Mouse (Mus musculus): ENCODE results near the gene Insm2. TPM values are rescaled to one million over a fixed set of nuclear protein-coding genes. Genes with fewer than 3 reads are reported as not detected.
A peak's percentile ranks its signal among the peaks of the same experiment; 100 is the strongest.
"Not testable (repeated sequence)": the region's sequence is repeated elsewhere in the genome, so short reads cannot be mapped to it uniquely, and the experiment has no call there.

The Insm2 gene
- polyA plus RNA-seq (2015; fragmentation: Nextera tagmentation; extraction: Ambion mirVana): 0.09 TPM in 1 of 2 replicates, not detected in the other

GRCm38 (mm10) chr12:55598887-55599561 is at the start of gene Insm2:
Gene Insm2, plus strand, starts transcription at chr12:55599427.
- no peak within 1 kb of the TSS for H3K9ac ChIP-seq
- H3K4me3 ChIP-seq: peak within 1 kb of the TSS; percentile 44
- H3K27ac ChIP-seq: no peak within 1 kb of the TSS
- H3K4me2 ChIP-seq: peak within 1 kb of the TSS; percentile 86
- peaks cover 61% of the 10 kb centered on the region for H3K27me3 ChIP-seq
- H3K9me3 ChIP-seq: no peaks in the 10 kb centered on the region
- ATAC-seq (ENCODE audit: insufficient number of reproducible peaks, low FRiP score, low TSS enrichment, low read depth): no peak; the same call in 1 of the 2 replicates
- WGBS: 1% methylated on average over 59 of the region's 77 CpGs
- H3K4me1 ChIP-seq: peaks cover 23% of the 10 kb centered on the region
- H3K36me3 ChIP-seq: 0 out of 2 replicates have a peak, but pooled peaks cover 3% of the 10 kb centered on the region

- H3K4me2 ChIP-seq; H3K9ac ChIP-seq; H3K4me1 ChIP-seq; H3K4me3 ChIP-seq; H3K27ac ChIP-seq; H3K9me3 ChIP-seq; H3K27me3 ChIP-seq; ATAC-seq (ENCODE audit: insufficient number of reproducible peaks, low FRiP score, low TSS enrichment, low read depth); H3K36me3 ChIP-seq: not testable (repeated sequence)
- WGBS: 76% methylated on average over 6 of the region's 6 CpGs
These were observed 44.3 kb upstream of the Insm2 start for GRCm38 (mm10) chr12:55554901-55555300.

DNA sequence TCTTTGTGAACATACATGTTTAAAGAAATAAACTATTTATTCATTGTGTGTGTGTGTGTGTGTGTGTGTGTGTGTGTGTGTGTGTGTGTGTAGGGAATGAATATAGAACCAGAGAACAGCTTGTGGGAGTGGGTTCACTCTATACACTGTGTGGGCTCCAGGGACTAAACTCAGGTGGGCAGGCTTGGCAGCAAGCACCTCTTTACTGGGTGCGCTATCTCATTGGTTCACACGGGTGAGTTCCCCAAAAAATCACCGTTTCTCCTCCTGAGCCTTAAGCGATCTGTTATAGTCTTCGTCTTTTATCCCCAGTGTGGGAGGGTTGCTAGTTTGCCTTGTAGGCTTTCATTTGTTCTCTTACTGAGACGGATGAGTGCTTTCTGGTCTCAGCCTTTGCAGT is 41.4 kb upstream of the Insm2 start:
- H3K4me3 ChIP-seq: no peak overlapping the region
- ATAC-seq (ENCODE audit: insufficient number of reproducible peaks, low FRiP score, low TSS enrichment, low read depth): no peak
- no peaks in the 10 kb centered on the region for H3K4me1 ChIP-seq
- no peaks in the 10 kb centered on the region for H3K9me3 ChIP-seq
- H3K27ac ChIP-seq: no peak overlapping the region
- no peak overlapping the region for H3K4me2 ChIP-seq
- H3K9ac ChIP-seq: no peak overlapping the region
- 82% methylated on average over 6 of the region's 6 CpGs for WGBS
- H3K36me3 ChIP-seq: no peaks in the 10 kb centered on the region
- H3K27me3 ChIP-seq: no peaks in the 10 kb centered on the region

GRCm38 (mm10) chr12:55559184-55559855 is 39.9 kb upstream of the Insm2 start:
- H3K27me3 ChIP-seq: no peaks in the 10 kb centered on the region
- H3K36me3 ChIP-seq: no peaks in the 10 kb centered on the region
- no peak overlapping the region for H3K9ac ChIP-seq
- WGBS: 85% methylated on average over 12 of the region's 12 CpGs
- no peak overlapping the region for H3K4me3 ChIP-seq
- no peak overlapping the region for H3K4me2 ChIP-seq
- no peak for ATAC-seq (ENCODE audit: insufficient number of reproducible peaks, low FRiP score, low TSS enrichment, low read depth)
- no peaks in the 10 kb centered on the region for H3K9me3 ChIP-seq
- H3K4me1 ChIP-seq: no peaks in the 10 kb centered on the region
- H3K27ac ChIP-seq: no peak overlapping the region

DNA sequence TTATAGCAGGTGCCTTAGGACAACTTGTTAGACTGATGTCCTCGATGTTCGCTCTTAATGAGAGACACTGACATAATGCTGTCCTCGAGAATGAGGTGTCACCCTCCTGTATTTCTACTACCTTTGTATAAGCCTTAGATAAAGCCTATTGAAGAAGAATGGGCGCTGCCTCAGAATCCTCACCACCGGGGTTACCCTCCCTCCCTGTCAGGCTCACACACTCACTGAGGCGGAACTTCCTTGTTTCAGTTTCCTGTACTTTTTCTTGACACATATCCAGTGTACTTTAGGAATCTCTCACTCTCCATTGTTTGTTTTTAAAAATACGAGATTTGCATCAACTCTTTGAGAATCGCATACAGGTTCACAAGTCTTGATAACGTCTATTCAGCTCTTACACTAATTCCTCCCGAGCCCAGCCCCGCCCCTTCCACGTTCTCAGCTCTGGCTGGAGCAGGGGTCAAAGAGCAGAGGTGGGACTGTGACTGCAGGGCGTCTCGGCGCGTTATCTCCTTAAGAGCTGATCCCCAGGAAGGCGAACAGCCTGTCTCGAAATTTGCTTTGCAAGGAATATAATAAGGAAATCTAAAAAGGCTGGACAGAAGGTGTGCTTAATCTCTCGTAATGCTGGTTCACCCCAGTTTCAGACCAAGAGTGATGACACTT is 39.1 kb upstream of the Insm2 start:
- ATAC-seq (ENCODE audit: insufficient number of reproducible peaks, low FRiP score, low TSS enrichment, low read depth): no peak
- no peaks in the 10 kb centered on the region for H3K36me3 ChIP-seq
- H3K9ac ChIP-seq: no peak overlapping the region
- no peak overlapping the region for H3K27ac ChIP-seq
- no peaks in the 10 kb centered on the region for H3K27me3 ChIP-seq
- no peaks in the 10 kb centered on the region for H3K9me3 ChIP-seq
- no peaks in the 10 kb centered on the region for H3K4me1 ChIP-seq
- peak overlapping the region; percentile 24 for H3K4me3 ChIP-seq
- peak overlapping the region; percentile 35 for H3K4me2 ChIP-seq
- WGBS: 16% methylated on average over 19 of the region's 19 CpGs

DNA sequence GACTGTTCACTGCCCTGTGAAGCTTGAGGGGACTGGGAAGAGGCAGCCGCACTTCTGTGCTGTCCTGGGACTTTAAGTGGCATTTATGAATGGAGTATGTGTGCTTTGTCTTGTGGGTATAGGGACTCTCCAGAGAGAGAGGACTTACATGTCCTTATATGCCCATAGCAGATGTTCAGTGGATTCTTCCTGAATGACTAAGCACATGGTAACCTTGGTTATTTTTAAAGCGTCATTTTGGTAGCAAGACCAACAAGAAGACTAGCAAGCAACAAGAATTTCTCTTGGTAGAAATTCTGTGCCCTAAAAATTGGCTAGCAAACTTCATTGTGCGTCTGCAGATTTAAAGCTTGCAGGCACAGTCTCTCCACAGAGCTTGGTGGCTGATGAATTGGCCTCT is 35.5 kb upstream of the Insm2 start:
- no peak for ATAC-seq (ENCODE audit: insufficient number of reproducible peaks, low FRiP score, low TSS enrichment, low read depth)
- Histone ChIP-seq H3K36me3 (no peaks in the 10 kb centered on the region), H3K9me3 (no peaks in the 10 kb centered on the region), H3K9ac (no peak overlapping the region), H3K4me2 (no peak overlapping the region), H3K27ac (no peak overlapping the region), H3K4me3 (no peak overlapping the region), H3K27me3 (no peaks in the 10 kb centered on the region), H3K4me1 (no peaks in the 10 kb centered on the region)
- 94% methylated on average over 3 of the region's 3 CpGs for WGBS

DNA sequence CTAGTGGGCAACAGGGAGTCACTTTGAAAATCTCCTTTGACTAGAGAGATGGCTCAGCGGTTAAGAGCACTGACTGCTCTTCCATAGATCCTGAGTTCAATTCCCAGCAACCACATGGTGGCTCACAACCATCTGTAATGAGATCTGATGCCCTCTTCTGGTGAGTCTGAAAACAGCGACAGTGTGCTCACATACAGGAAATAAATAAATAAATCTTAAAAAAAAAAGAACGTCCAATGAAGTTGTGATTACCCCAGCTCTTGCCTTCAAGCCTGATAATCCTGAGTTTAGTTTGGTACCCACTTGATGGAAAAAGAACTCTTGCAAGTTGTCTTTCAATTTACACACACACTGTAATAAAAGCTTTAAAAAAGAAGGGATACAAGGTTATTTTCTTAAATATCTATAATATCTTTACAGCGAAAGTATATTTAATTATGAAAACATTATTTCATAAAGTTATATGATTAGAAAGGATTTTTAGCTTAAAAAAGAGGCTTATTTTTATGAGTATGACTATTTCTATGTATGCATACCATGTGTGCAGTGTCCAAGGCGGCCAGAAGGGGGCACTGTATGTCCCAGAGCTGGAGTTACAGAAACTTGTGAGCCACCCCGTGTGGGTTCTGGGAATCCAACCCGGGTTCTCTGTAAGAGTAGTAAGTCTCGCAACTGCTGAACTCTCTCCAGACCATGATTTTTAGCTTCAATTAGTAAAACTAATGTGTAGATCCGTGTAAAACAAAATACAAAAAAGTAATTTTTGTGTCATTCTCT is 34.9 kb upstream of the Insm2 start:
- H3K4me3 ChIP-seq: no peak overlapping the region
- H3K9ac ChIP-seq: no peak overlapping the region
- no peaks in the 10 kb centered on the region for H3K36me3 ChIP-seq
- ATAC-seq (ENCODE audit: insufficient number of reproducible peaks, low FRiP score, low TSS enrichment, low read depth): no peak
- WGBS: 85% methylated on average over 9 of the region's 9 CpGs
- no peaks in the 10 kb centered on the region for H3K4me1 ChIP-seq
- H3K27me3 ChIP-seq: no peaks in the 10 kb centered on the region
- H3K4me2 ChIP-seq: no peak overlapping the region
- no peak overlapping the region for H3K27ac ChIP-seq
- no peaks in the 10 kb centered on the region for H3K9me3 ChIP-seq

DNA sequence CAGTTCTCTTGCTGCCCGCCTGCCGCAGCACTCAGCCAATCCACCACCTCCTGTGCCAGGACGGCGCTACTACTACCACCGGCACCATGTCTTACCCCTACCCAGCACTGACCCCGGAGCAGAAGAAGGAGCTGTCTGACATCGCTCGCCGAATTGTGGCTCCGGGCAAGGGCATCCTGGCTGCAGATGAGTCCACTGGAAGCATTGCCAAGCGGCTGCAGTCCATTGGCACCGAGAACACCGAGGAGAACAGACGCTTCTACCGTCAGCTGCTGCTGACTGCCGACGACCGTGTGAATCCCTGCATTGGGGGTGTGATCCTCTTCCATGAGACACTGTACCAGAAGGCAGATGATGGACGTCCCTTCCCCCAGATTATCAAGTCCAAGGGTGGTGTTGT is 34.0 kb upstream of the Insm2 start, which contains the start of gene Aldoart2:
Gene Aldoart2, plus strand, starts transcription at position 34 of the 400 bp plus-strand sequence.
- no peak within 1 kb of the TSS for H3K4me2 ChIP-seq
- H3K27me3 ChIP-seq: no peaks in the 10 kb centered on the region
- ATAC-seq (ENCODE audit: insufficient number of reproducible peaks, low FRiP score, low TSS enrichment, low read depth): no peak
- H3K9me3 ChIP-seq: no peaks in the 10 kb centered on the region
- no peak within 1 kb of the TSS for H3K9ac ChIP-seq
- H3K27ac ChIP-seq: no peak within 1 kb of the TSS
- H3K36me3 ChIP-seq: no peaks in the 10 kb centered on the region
- H3K4me3 ChIP-seq: no peak within 1 kb of the TSS
- no peaks in the 10 kb centered on the region for H3K4me1 ChIP-seq
- WGBS: 95% methylated on average over 19 of the region's 19 CpGs

GRCm38 (mm10) chr12:55565867-55566266 is 33.4 kb upstream of the Insm2 start:
- Histone ChIP-seq H3K4me3 (no peak overlapping the region), H3K9me3 (no peaks in the 10 kb centered on the region), H3K4me1 (no peaks in the 10 kb centered on the region), H3K36me3 (no peaks in the 10 kb centered on the region), H3K9ac (no peak overlapping the region), H3K27ac (no peak overlapping the region), H3K4me2 (no peak overlapping the region), H3K27me3 (no peaks in the 10 kb centered on the region)
- 74% methylated on average over 9 of the region's 9 CpGs for WGBS
- ATAC-seq (ENCODE audit: insufficient number of reproducible peaks, low FRiP score, low TSS enrichment, low read depth): no peak

DNA sequence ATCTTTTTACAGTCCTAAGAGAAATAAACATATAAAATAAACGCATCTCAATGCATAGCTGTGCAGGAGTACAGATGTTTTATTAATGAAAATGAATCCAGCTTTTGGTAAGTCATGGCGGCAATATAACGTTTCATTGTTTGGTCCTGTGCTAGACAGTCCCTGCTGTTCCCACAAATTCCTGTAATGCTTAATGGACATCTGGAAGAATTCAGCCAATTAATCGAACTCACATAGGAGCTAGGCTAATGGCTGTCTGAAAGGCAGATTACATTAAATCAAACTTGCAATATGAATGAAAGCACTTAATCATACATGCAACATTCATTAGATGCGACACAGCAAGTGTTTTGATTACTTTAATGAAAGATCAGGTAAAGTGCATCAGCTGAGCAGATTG is 32.4 kb upstream of the Insm2 start:
- H3K27ac ChIP-seq: no peak overlapping the region

GRCm38 (mm10) chr12:55568466-55568865 is 30.8 kb upstream of the Insm2 start:
- Histone ChIP-seq H3K27ac (no peak overlapping the region), H3K4me3 (no peak overlapping the region), H3K4me1 (no peaks in the 10 kb centered on the region), H3K9ac (no peak overlapping the region), H3K4me2 (no peak overlapping the region), H3K27me3 (no peaks in the 10 kb centered on the region), H3K9me3 (no peaks in the 10 kb centered on the region), H3K36me3 (no peaks in the 10 kb centered on the region)
- WGBS: 85% methylated on average over 3 of the region's 3 CpGs
- ATAC-seq (ENCODE audit: insufficient number of reproducible peaks, low FRiP score, low TSS enrichment, low read depth): no peak

More for the DNA sequence above, 32.4 kb upstream of the Insm2 start:
- Histone ChIP-seq H3K9me3 (no peaks in the 10 kb centered on the region), H3K36me3 (no peaks in the 10 kb centered on the region), H3K9ac (no peak overlapping the region), H3K4me3 (no peak overlapping the region), H3K27me3 (no peaks in the 10 kb centered on the region), H3K4me1 (no peaks in the 10 kb centered on the region), H3K4me2 (no peak overlapping the region)
- no peak for ATAC-seq (ENCODE audit: insufficient number of reproducible peaks, low FRiP score, low TSS enrichment, low read depth)
- WGBS: 42% methylated on average over 5 of the region's 5 CpGs
